Mouse (Mus musculus) heart, adult 8-10 months (tissue): ENCODE measurements around the gene Tmem86b. TPM values are rescaled to one million over a fixed set of nuclear protein-coding genes. Genes with fewer than 3 reads are reported as not detected.

Experiments
- DNase-seq: peaks from one replicate; pipeline ENCODE4 v3.0.0; 2022; ENCODE audit warnings: low spot score
- total RNA-seq, 4 experiments: library from RNA; stranded (reverse); gene quantifications; 2 replicates each; pipeline ENCODE4 v1.2.4; 2022

Tmem86b gene
- 1 to 10 TPM; 4.2 to 6.0 (median 4.8) TPM for total RNA-seq

DNA sequence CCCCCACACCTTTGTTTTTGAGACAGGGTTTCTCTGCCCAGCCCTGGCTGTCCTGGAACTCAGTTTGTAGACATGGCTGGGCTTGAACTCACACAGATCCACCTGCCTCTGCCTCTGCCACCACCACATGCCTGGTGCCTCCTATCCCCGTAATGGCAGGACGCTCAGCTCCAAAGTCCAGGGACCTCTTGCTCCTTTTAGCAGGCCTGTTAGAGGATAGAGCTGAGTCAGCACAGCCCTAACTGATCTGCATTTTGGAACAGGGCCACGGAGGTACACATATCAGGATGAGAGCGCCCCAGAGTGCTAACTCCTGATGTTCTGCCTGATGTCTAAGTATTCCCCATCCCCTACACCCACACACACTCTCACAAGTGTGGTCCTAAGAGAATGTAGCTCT, at the start of gene Tmem86b:
Gene Tmem86b (minus strand): TSS at position 392 of the 400 bp plus-strand sequence.
- no peak for DNase-seq

DNA sequence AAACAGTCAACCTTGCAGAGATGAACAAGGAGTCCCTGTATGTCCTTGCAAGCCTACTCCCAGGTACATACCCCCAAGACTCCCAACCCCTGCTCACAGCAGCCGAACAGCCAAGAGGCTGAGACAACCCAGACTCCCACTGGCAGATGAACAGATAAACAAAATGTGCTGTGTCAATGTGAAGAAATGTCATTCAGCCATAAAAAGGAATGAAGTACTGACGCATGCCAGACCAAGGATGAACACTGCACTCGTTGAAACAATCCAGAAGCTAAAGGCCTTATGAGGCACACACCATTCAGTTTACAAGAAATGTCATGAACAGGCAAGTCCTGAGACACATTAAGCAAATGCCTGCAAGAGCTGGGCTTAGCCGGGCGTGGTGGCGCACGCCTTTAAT, 44.0 kb upstream of the Tmem86b start:
- DNase-seq: no peak

DNA sequence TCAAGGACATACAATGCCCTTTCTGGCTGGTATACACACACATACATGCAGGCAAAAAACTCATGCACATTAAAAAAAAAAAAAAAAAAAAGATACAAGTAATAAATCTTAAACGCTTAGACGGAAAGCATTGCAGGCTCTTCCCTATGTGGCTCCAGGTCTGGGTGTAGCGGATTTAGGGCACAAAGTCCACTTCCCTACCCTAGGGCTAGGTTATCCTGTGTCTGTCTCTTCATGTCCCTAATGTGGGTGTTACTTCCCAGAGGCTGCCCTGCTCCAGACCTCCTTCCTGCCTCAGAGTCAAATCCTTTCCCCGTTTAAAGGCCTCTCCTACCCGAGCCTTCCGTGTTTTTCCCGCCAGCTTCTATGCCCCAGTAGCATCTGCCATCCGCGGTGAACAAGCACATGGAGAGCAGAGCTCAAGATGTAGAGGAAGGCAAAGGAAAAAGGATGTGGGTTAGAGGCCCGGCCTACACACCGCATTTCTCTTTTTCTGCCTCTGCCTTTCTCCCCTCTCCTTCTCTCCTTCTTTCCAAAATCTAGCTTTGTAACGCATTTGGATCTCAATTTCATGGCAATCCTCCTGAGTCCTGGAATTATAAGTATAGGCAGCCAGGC, 43.0 kb upstream of the Tmem86b start:
- DNase-seq: no peak

DNA sequence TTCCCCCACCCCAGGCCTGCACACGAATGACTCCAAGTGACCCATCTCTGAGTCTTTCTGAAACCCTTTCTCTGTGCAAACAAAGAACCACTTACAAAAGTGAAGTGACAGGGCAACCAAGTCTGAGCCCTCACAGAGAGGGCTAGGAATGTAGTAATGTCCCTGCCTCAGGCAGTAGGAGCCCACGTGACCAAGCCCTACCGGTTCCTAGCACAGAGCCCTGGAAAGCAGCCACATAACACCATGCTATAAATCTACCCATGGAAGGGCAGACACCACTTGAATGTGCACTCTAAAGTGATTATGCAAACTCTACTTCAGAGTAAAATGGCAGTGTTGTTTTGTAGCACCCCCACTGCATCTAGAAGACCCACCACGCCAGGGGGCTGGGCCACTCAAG, 40.7 kb upstream of the Tmem86b start:
- DNase-seq: no peak

DNA sequence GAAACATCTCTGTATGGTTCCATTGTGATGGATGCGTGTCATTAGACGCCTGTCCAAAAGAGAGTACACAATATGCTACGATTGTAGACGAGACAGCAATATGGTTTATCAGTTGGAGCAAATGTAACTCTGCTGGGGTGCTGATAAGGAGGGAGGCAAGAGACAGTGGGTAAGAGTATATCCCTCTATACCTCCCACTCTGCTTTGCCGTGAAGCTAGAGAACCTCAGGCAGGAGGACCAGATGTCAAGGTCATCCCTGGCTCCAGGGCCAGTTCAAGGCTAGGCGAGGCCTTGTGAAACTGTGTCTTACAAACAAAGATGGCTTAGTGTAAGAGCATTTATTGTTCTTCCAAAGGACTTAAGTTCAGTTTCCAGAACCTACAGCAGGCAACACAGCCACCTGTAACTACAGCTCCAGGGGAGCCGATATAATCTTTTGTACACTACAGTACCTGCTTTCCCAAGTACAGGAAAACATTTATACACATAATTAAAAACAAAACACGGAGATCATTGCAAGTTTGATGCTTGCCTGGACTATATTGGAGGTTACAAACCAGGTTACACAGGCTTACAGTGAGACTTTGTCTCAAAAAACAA, 39.5 kb upstream of the Tmem86b start:
- no peak for DNase-seq

DNA sequence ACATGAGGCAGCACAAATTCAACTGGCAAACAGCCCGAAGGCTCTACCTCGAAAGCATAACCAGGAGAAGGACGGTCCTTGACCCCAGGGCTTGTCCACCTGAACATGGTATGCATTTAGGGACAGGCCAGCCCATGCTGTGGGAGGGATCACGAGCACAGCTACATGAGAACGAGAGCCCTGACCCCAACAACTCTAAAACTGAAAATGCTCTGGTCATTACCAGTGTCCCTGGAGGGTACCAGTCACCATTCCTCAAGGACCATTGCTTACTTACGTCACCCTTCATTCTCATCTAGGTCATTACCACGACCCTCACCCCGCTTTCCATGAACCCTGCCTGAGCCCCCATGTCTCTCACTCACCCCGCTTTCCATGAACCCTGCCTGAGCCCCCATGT, 37.9 kb upstream of the Tmem86b start:
- DNase-seq: no peak

DNA sequence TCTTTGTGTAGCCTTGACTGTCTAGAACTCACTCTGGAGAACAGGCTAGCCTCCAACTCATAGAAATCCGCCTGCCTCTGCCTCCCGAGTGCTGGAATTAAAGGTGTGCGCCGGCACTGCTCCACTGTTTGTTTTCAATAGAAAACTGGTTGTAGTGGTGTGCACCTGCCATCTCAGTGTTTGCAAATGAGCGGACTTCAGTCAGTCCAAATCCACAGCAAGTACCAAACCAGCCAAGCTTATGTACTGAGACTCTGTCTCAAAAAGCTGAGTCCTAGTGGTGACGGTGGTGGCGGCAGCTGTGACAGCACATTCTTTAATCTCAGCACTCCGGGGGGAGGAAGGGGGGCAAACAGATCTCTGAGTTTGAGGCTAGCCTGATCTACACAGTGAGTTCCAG, 37.3 kb upstream of the Tmem86b start:
- no peak for DNase-seq

DNA sequence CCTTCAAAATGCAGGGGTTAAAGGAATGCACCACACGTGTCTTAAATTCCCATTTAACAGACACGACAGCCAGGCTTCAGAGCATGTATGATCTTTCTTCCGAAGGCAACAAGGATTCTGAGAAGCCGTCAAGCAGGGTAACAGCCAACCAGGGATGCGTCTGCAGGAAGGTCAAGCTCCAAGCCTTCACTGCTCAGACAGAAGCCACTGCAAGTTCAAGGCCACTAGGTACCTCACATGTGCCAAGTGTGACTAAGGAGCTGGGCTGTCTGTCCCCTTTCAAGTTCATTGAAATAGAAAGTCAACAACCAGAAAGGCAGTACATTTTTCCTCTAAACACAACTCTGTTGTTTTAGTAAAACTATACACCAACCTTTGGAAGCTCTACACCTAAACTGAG, 35.6 kb upstream of the Tmem86b start:
- DNase-seq: no peak

DNA sequence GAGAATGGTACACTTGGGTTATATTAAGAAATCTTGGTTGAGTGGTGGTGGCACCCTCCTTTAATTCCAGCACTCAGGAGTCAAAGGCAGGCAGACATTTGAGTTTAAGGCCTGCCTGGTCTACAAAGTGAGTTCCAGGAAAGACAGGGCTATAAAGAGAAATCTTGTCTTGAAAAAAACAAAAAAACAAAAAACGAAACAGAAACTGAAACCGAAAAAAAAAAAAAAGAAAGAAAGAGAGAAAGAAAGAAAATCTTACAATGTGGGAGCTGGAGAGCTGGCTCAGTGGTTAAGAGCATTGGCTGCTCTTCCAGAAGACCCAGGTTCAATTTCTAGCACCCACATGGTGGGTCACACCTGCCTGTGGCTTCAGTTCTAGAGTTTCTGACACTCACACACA, 32.5 kb upstream of the Tmem86b start:
- DNase-seq: no peak

DNA sequence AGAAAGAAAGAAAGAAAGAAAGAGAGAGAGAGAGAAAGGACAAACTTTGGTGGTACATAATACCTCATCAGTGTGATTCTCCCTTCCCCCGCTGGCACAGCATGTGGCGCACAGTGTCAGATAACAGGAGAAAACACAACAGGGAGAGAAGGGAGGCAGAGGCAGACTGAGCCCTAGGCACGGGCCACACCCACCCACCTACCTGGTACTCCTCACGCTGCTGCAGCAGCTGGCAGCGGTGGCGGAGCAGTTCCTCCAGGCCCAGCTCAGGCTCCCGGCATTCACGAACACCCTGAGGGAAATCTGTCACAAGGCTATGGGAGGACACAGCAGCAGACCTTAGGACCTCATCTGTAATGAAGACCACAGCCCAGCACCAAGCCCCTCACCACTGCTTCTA, 32.0 kb upstream of the Tmem86b start:
- no peak for DNase-seq

DNA sequence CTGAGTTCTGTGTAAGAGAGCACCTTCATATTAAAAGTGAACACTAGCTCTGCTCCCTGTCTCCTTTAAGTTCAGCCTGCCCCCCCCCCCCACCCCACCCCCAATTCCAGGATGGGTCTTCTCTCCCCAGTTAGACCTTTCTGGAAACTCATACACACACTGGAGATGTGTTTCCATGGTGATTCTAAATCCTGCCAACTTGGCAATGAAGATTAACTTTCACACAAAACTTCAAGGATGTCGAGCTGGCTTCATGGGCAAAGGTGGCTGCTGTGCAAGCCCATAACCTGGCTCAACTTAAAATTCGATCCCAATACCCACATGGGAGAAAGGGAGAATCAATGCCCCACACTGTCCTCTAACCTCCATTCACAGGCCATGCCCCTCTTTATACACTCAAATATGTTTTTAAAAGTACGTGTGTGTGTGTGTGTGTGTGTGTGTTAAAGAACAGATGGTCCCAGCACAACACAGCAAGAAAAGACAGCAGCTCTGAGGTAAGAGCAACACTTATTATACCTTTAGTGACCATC, 28.8 kb upstream of the Tmem86b start:
- no peak for DNase-seq

DNA sequence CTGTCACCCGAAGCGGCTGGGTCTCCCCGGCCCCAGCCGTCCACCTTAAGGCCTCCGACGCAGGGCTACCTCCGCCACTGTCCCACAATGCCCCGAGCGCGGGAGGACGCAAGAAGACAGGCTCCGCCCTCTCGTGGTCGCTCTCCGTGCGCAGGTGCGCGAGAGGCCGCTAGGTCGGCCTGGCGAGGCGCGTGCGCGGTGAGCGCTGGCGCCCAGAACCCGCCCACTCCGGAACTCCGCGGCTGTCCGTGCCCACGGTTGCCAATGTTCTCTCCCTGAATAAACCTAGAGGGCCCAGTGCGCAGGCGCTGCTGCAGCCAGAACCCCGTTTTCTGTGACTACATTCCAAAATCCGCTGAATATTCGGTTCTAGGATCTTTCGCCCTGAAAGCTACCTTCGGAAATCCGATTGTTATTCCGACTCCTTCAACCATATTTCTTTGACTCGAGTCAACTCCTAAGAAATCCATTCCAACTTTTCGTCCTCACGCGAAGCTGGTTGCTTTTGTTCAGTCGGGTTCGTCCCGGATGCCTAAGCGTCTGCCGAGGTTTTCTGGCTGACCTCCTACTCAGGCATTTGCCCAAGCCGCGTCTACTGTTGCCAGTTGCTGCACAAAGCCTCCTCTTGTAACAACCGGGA, 27.8 kb upstream of the Tmem86b start, which contains the start of gene Ppp6r1:
Gene Ppp6r1 (minus strand): TSS at position 108 of the 640 bp plus-strand sequence.
- DNase-seq: peak; percentile 97

DNA sequence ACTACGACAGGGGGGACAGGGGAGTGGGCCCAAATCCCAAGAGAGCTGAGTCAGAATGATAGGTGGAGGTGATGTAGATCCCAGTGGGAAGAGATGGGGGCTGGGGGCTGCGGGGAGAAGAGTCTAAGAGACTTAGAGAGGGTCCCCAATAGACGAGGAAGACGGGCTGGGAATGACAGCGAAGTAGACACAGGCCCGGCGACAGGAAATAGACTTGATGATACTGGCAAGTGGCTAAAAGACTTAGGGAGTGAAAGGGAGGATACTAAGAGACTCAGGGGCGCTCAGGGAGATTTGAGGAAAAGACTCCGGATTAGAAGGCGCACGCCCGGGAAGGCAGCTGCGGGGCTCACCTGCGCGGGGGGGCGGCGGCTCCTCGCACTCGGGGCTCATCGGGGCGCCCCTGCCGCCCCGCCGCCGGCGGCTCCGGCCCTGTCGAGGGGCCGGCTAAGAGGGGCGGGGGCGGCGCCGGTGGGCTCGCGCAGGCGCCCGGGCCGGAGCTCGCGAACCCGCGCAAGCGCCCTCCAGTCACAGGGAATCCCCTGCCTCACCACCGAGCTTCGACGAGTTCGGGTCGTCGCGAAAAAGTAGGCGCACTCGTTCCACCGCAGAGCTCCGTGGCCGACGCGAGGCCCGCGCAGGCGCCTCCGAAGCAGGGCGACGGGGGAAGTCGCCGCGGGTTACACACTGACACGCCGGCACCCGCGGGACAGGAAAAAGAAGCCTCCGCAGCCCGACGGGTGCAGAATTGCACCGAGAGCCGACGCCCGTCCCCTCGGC, 27.1 kb upstream of the Tmem86b start:
- DNase-seq: no peak

DNA sequence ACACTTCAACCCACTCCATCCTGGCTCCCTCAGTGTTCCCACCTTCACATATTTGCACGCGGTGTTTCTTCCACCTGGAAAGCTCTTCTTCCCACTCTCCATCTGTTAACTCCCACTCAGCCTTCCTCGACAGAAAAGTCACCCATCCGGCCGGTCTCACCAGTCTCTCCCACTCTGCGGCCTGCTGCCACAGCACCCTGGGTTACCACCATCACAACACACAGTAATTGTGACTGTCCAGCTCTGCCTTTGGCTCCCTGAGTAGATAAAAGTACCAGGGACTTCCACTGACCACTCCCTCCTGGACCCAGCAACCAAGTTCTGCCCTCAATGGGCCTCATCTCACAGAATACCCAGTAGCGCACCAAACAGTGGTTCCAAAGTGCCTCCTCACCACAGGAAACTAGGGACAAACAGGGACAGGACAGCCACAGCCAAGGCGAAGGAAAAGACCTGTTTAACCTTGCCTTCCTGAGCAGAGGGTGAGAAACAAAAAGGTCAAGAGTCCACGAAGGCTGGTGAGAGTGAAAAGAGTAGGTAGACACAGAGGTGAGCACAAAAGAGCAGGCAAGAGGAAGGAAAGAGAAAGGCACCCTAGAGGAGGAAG, 26.4 kb upstream of the Tmem86b start:
- DNase-seq: no peak

DNA sequence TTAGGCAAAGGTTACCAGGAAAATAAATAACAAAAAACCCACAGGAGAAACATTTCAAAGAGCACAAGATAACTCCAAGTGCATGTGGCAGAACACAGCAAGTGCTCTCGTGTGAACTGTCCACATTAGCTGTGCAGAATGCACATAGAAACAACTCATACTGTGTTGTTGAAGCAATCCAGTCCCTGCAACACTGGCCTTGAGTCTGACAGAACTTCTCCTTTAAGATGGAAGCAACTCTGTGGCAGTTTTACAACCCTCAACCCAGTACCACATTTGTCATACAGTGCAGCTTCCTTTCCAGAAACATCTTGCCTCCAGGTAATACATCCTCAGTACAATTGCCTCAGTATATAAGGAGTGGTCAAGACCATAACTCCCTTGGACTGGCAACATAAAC, 25.6 kb upstream of the Tmem86b start:
- DNase-seq: no peak

DNA sequence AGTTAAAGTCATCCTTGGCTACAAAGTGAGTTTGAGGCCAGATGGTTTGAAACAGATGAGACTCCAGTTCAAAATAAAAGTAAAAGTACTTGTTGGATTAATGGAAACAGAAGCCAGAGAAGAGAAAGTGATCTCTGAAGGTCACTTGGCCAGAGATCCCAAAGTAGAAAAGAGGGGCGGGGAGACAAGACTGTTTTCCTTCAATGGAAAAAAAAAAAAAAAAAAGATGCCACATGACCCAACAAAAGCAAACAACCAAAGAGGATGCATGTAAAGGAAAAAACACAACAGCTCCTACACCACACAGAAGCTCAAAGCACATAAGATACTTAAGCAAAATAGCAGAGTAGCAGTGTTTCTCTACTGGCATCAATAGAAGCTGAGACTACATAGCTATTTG, 24.7 kb upstream of the Tmem86b start:
- DNase-seq: no peak

DNA sequence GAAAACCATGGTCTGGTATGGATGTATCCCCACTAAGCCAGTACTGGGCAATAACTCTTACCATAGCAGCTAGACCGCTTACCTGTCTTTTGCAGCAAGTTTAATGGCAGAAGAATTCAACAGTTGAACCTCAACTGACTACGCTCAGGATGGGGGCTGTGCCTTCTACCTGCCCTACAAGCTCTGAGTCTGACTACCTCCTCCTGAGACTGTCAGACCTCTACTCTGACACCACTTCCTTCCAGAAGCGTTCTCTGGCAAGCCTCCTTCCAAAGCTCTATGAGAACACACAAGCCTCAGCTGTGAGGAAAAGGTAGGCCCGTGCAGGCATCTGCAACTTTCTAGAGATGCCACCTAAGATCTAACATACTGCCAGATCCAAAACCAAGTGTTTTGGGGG, 24.2 kb upstream of the Tmem86b start:
- DNase-seq: no peak

DNA sequence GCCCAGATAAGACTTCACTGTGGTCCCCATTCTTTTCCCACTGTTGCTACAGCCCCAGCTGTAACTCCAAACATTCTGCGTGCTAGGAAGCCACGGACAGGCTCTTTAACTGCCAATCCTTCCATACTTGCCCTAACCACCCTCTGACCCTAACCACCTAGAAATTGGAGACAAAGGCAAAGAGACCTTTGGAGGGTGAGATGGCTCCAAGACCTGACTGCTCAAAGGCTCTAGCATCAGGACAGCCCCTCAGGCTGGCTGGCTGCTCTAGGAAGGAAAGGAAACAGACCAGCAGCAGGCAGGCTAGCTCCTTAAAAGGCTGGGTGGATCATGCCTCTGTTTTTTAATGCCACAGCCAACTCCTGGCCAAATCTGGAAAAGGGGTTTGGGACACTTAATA, 23.0 kb upstream of the Tmem86b start:
- no peak for DNase-seq

DNA sequence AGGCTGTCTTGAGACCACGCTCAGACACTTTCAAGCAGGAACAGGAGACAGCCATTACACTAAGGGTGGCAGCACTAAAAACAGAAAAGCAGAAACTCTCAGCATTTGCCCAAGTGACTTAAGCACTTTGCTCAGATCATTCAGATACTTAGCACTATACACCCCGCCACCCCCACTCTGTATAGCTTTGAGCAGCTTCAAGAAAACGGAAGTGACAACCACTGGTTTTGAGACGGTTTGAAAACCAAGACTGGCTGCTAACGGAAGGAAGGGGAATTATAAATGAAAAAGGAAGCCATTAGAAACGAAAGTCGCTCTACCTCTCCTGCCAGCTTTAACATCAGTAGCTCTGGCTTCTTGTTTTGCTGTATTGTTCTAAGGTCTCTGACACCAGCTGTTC, 22.6 kb upstream of the Tmem86b start:
- peak; percentile 22 for DNase-seq

DNA sequence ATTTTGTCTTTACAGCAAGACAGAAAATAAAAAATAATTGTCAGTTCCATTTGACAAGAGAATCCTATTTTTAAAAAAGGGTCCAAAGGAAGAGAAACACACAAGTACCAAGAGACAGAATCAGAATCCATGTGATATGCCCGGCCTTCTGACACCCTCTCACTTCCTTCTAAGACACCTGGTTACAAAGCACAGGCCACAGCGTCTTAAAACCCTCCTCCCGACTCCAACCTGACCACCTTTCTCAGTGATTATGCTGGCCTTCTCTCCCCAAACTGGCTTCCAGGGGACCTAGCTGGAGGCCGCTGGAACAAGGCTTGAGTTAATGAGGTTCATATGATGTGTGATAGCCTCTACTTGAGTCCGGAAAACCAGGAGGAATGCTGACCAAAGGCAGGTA, 22.1 kb upstream of the Tmem86b start:
- no peak for DNase-seq

DNA sequence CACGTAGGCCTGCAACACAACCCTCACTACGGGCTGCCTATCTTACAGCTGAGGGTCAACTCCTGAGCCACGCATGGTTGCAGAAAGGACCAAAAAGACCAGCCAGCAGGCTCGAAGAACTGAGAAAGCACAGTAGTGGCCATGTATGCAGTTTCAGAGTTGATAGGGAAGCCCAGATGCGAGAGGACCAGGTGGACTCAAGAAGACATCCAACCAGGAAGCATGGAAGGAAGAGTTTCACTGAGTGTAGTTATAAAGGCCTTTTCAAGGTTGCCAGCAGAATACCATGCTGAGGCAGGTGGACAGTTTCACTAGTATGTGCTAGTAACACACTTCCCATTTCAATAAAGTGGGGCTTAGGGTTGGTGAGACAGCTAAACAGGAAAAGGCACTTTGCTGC, 21.5 kb upstream of the Tmem86b start:
- DNase-seq: no peak

DNA sequence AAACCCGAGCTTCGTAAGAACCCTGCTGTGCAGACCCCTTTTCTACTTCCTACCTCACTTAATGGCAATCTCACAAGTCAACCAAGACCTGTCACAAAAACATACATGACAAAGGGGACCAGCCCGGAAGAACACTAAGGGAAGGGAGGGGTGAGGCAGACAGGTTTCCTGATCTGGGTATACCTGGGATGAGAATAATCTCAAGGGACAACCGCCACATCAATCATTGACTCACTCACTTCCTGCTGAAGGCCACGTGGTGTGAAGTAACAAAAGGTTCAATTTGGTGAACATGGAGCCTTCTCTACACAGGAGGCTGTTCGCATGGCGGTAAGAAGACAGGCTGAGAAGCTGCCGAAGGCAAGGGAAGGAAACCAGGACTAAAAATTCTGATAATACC, 20.4 kb upstream of the Tmem86b start:
- DNase-seq: no peak
